In the genomic region with DNA sequence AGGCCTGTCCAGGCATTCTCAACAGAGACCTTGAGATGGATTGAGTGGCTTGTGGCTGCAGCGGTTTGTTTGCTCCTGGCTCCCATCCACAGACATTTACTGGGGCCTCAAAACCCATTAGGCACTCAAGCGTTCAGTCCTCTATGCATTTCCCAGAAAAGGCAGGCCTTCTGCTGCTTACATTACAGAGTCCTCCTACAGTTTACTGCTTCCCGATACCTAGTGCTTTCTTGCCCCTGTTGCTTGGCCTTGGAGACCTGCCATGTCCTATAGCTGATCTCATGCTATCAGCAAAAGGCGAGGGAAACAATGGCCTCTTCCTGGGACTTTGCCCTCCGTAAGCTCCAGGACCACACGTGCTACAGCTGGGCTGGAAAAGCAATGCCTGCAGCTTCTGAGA, we compare ENCODE assay signal across 8 mouse cellular contexts.
A peak's percentile ranks its signal among the peaks of the same experiment; 100 is the strongest.
DNase-seq lines count a peak whose midpoint lies in the region; ATAC-seq and TF ChIP-seq lines count a peak whose summit lies in the region.

No protein-coding gene starts in this region.

- TF ChIP-seq POLR2A in limb, embryonic 14.5 days (IDR thresholded peaks at IDR 0.05; ENCODE audit: borderline replicate concordance, extremely low read depth, insufficient read depth, insufficient read length): no peak

- H3K4me2 ChIP-seq in heart, embryonic 16.5 days (ENCODE audit: low read depth, low read length): no peak overlapping the region
- H3K4me2 ChIP-seq in hindbrain, embryonic 14.5 days (replicated peaks): no peak overlapping the region
- no peak overlapping the region for H3K4me2 ChIP-seq in limb, embryonic 14.5 days (replicated peaks; ENCODE audit: low read depth, low read length, severe bottlenecking)

- H3K9ac ChIP-seq in heart, embryonic 16.5 days (ENCODE audit: low read length): no peak overlapping the region
- no peak overlapping the region for H3K9ac ChIP-seq in hindbrain, embryonic 14.5 days
- H3K9ac ChIP-seq in limb, embryonic 14.5 days (ENCODE audit: low read depth, low read length, severe bottlenecking): no peak overlapping the region

- no peak for DNase-seq in heart, adult 11 months
- peak; percentile 36 for DNase-seq in 416B (ENCODE audit: low read depth)
- DNase-seq in hindbrain, embryonic 14.5 days (ENCODE audit: low spot score): no peak
- DNase-seq in limb, embryonic 14.5 days (ENCODE audit: low spot score): no peak
- DNase-seq in urinary bladder, postnatal 10 days (ENCODE audit: low spot score): no peak
- DNase-seq in thymus, postnatal 0 days (ENCODE audit: low spot score): no peak

- no peaks in the 10 kb centered on the region for H3K27me3 ChIP-seq in heart, embryonic 16.5 days (ENCODE audit: control insufficient read depth, insufficient read depth, low read length)
- H3K27me3 ChIP-seq in hindbrain, embryonic 14.5 days (ENCODE audit: control insufficient read depth, insufficient read depth, low read length): no peaks in the 10 kb centered on the region
- H3K27me3 ChIP-seq in limb, embryonic 14.5 days (ENCODE audit: control insufficient read depth, insufficient read depth, low read length): no peaks in the 10 kb centered on the region

- H3K27ac ChIP-seq in heart, embryonic 16.5 days (ENCODE audit: low read length): peak overlapping the region; percentile 66
- H3K27ac ChIP-seq in hindbrain, embryonic 14.5 days: peak overlapping the region; percentile 49
- 0 out of 2 replicates have a peak overlapping the region, but pooled peaks have one; percentile 44 for H3K27ac ChIP-seq in limb, embryonic 14.5 days (replicated peaks; ENCODE audit: low read depth, low read length)

- no peak overlapping the region for H3K4me3 ChIP-seq in heart, embryonic 16.5 days (ENCODE audit: low read length)
- H3K4me3 ChIP-seq in hindbrain, embryonic 14.5 days (replicated peaks; ENCODE audit: low read length): no peak overlapping the region
- H3K4me3 ChIP-seq in limb, embryonic 14.5 days (replicated peaks; ENCODE audit: low read length): no peak overlapping the region

- H3K4me1 ChIP-seq in heart, embryonic 16.5 days (ENCODE audit: control insufficient read depth, insufficient read depth, low read length): peaks cover 43% of the 10 kb centered on the region
- H3K4me1 ChIP-seq in hindbrain, embryonic 14.5 days (replicated peaks; ENCODE audit: control insufficient read depth, insufficient read depth, low read length): peaks cover 20% of the 10 kb centered on the region
- H3K4me1 ChIP-seq in limb, embryonic 14.5 days (ENCODE audit: control insufficient read depth, insufficient read depth, low read length): peaks cover 19% of the 10 kb centered on the region

- no peaks in the 10 kb centered on the region for H3K9me3 ChIP-seq in heart, embryonic 16.5 days (replicated peaks; ENCODE audit: control insufficient read depth, low read length)
- no peaks in the 10 kb centered on the region for H3K9me3 ChIP-seq in hindbrain, embryonic 14.5 days (ENCODE audit: control insufficient read depth, low read length)
- H3K9me3 ChIP-seq in limb, embryonic 14.5 days (ENCODE audit: control insufficient read depth, low read length): no peaks in the 10 kb centered on the region

- H3K36me3 ChIP-seq in heart, embryonic 16.5 days (ENCODE audit: control insufficient read depth, insufficient read depth): no peaks in the 10 kb centered on the region
- no peaks in the 10 kb centered on the region for H3K36me3 ChIP-seq in hindbrain, embryonic 14.5 days (replicated peaks; ENCODE audit: control insufficient read depth, insufficient read depth)
- H3K36me3 ChIP-seq in limb, embryonic 14.5 days (ENCODE audit: control insufficient read depth, insufficient read depth, low read length): no peaks in the 10 kb centered on the region

- ATAC-seq in heart, embryonic 16.5 days (replicated peaks; ENCODE audit: extremely low read depth, insufficient read depth, low FRiP score): peak; percentile 14; the same call in 1 of the 2 replicates
- ATAC-seq in hindbrain, embryonic 14.5 days (ENCODE audit: low FRiP score): no peak
- peak; percentile 42; the same call in 1 of the 2 replicates for ATAC-seq in limb, embryonic 14.5 days (ENCODE audit: low FRiP score, low read depth)
- ATAC-seq in inflammation-experienced regulatory T-cells, adult 6 months: no peak

- 18% methylated on average over 6 of the region's 6 CpGs for whole genome bisulfite sequencing in heart, embryonic 16.5 days
- 50% methylated on average over 6 of the region's 6 CpGs for WGBS in hindbrain, embryonic 14.5 days
- WGBS in limb, embryonic 14.5 days: 53% methylated on average over 6 of the region's 6 CpGs

Comparison
In these comparisons a context has a peak if more than half of its experiments do, and no peak if none do; other contexts are left out.
1. ATAC-seq: peak in heart, embryonic 16.5 days (single experiment) and limb, embryonic 14.5 days (single experiment); none in hindbrain, embryonic 14.5 days (single experiment) and inflammation-experienced regulatory T-cells, adult 6 months (single experiment).
2. Peak in every context shown above with its lines, with median percentiles within 50 percentile points of each other: H3K27ac ChIP-seq.